Mouse (Mus musculus) midbrain, embryonic 16.5 days (tissue): ENCODE measurements around the gene Eps15. TPM values are rescaled to one million over a fixed set of nuclear protein-coding genes. Genes with fewer than 3 reads are reported as not detected.
A peak's percentile ranks its signal among the peaks of the same experiment; 100 is the strongest.

ENCODE experiments used
- ATAC-seq: fragments of 200-750 bp; cut with Nextera tagmentation; 2 replicates; pipeline ENCODE4 v1.8.0; 2017; ENCODE audit warnings: moderate TSS enrichment
- H3K27ac ChIP-seq: fragments of 300-500 bp; sonication (generic); 2 replicates; pipeline ENCODE4 v1.5.1; 2014; ENCODE audit warnings: mild to moderate bottlenecking, low read length, mixed read lengths
- H3K27me3 ChIP-seq: fragments of 300-500 bp; sonication (generic); 2 replicates; pipeline ENCODE4 v1.6.1; 2014; ENCODE audit warnings: low read depth, low read length, mixed read lengths; ENCODE audit not compliant: control insufficient read depth, insufficient read depth
- H3K36me3 ChIP-seq: fragments of 300-500 bp; sonication (generic); 2 replicates; pipeline ENCODE4 v1.6.1; 2014; ENCODE audit warnings: mild to moderate bottlenecking, low read length, moderate library complexity, mixed read lengths; ENCODE audit not compliant: control insufficient read depth, insufficient read depth
- H3K4me1 ChIP-seq: fragments of 300-500 bp; sonication (generic); 2 replicates; pipeline ENCODE4 v1.6.1; 2014; ENCODE audit warnings: mild to moderate bottlenecking, low read length, mixed read lengths; ENCODE audit not compliant: control insufficient read depth, insufficient read depth
- H3K4me2 ChIP-seq: fragments of 300-500 bp; sonication (generic); 2 replicates; pipeline ENCODE4 v1.6.1; 2014; ENCODE audit warnings: mild to moderate bottlenecking, low read length, mixed read lengths
- H3K4me3 ChIP-seq: fragments of 300-500 bp; sonication (generic); 2 replicates; pipeline ENCODE4 v1.5.1; 2014; ENCODE audit warnings: low read depth, mild to moderate bottlenecking, low read length, moderate library complexity, mixed read lengths
- H3K9ac ChIP-seq: fragments of 300-500 bp; sonication (generic); 2 replicates; pipeline ENCODE4 v1.6.1; 2014; ENCODE audit warnings: low read depth, low read length, mixed read lengths
- H3K9me3 ChIP-seq: fragments of 300-500 bp; sonication (generic); replicated peaks from 2 replicates; pipeline ENCODE4 v1.6.1; 2014; ENCODE audit warnings: mild to moderate bottlenecking, low read length, mixed read lengths; ENCODE audit not compliant: control insufficient read depth, poor library complexity, severe bottlenecking
- WGBS: fragments of 180-500 bp; shearing (Covaris S2); extraction: QIAGEN DNeasy Blood & Tissue Kit; methylation state at CpG from one replicate; pipeline ENCODE4 v1.1.7; 2014; 5-methylcytosine and 5-hydroxymethylcytosine counted together
- polyA plus RNA-seq: library from polyadenylated mRNA; unstranded; fragments of >200 nt; fragmentation: Nextera tagmentation; extraction: Ambion mirVana; gene quantifications from 2 replicates; pipeline ENCODE4 v1.2.1, GENCODE M21; 2015

The Eps15 gene
- 67.8 and 69.5 TPM in 2 replicates for polyA plus RNA-seq

DNA sequence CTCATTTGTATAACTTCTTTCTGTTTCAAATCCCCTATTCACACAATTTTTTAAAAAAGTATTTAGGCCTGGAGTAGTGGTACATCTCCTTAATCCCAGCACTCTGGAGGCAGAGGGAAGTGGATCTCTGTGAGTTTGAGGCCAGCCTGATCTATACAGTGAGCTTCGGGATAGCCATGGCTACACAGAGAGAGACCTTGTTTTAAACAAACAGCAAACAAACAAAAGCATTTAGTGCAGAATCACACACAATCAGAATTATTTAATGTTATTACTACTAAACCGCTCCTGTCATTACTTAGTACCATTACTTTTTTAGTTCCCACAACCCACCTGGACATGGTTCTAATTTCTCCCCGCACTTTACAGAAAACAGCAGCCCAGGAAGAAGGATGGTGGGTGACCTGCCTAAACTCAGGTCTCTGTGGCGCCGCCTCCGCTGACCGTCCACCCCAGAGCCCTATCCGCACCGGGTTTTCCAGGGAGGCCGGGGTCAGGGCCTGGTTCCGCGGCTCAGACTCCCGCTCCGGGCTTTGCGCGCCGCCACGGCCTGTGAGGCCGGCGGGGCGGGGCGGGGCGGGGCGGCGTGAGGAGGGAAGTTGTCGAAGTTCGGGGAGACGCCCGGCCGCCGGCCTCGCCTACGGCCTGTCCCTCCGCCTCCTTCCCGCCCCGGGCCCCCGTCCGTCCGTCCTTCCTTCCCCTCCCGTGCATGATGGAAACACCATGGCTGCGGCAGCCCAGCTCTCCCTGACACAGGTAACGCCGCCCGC, at the start of gene Eps15:
Gene Eps15, plus strand, starts transcription at position 580 of the 770 bp plus-strand sequence.
- ATAC-seq, result peak; percentile 95
- Histone ChIP-seq H3K27me3 (no peaks in the 10 kb centered on the region), H3K9ac (peak within 1 kb of the TSS; percentile 77), H3K9me3 (no peaks in the 10 kb centered on the region), H3K4me3 (peak within 1 kb of the TSS; percentile 84), H3K27ac (no peak within 1 kb of the TSS; the same call in 1 of the 2 replicates), H3K4me1 (no peaks in the 10 kb centered on the region), H3K4me2 (peak within 1 kb of the TSS; percentile 74), H3K36me3 (no peaks in the 10 kb centered on the region)
- WGBS, result 3% methylated on average over 38 of the region's 44 CpGs

DNA sequence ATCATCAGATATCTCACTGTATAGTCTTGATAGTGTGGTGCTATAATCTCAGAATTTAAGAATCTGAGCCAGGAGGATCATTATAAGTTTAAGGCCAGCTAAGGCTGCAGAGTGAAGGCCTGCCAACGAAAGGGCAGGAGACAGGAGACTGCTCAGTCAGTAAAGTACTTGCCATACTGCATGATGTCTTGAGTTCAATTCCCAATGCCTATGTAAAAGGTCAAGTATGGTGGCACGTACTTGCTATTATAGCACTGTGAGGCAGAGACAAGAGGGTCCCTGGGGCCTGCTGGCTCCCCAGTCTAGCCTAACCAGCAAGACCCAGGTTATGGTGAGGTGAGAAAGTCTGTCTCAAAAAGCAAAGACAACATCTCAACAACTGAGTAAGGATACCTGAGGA, 45.9 kb upstream of the Eps15 start, which contains the start of gene Calr4:
Gene Calr4, plus strand, starts transcription at position 301 of the 400 bp plus-strand sequence.
- WGBS, result 83% methylated on average over 2 of the region's 2 CpGs
- H3K27ac ChIP-seq, result no peak within 1 kb of the TSS
- H3K27me3 ChIP-seq, result no peaks in the 10 kb centered on the region

DNA sequence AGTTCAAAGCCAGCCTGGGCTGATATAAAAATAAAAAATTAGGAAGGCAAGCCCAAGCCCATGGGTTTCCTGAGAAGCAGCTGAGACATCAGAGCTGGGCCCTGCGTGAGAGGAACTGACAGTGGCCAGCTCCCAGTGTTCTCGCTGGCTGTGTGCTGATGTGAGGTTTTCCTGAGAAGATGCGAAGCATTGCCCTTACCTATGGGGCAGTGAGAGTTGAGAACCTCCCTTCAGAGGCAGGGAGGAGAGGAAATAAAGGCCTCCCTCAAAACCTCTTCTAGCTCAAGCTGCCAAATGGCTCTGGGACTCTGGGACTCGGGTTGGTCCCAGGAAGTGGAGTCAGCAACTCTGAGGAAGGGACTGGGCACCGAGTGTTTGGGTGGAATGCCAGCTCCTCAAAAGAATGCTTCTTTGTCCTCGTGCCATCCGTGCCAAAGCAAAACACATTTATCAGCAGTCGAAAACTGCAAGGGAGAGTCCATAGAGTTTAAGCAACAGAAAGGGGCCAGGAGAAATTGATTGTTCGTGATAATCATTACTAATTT, 45.2 kb upstream of the Eps15 start:
- Histone ChIP-seq H3K4me2 (no peak overlapping the region), H3K9me3 (no peaks in the 10 kb centered on the region), H3K4me1 (peaks cover 8% of the 10 kb centered on the region; the same call in 1 of the 2 replicates), H3K27me3 (no peaks in the 10 kb centered on the region), H3K36me3 (no peaks in the 10 kb centered on the region), H3K4me3 (no peak overlapping the region), H3K27ac (no peak overlapping the region), H3K9ac (no peak overlapping the region)
- WGBS, result 73% methylated on average over 9 of the region's 9 CpGs
- ATAC-seq, result no peak

More for the DNA sequence above, 45.9 kb upstream of the Eps15 start, which contains the start of gene Calr4:
- ATAC-seq, result no peak
- Histone ChIP-seq H3K4me1 (peaks cover 8% of the 10 kb centered on the region; the same call in 1 of the 2 replicates), H3K36me3 (no peaks in the 10 kb centered on the region), H3K4me3 (no peak within 1 kb of the TSS), H3K9me3 (no peaks in the 10 kb centered on the region), H3K4me2 (no peak within 1 kb of the TSS), H3K9ac (no peak within 1 kb of the TSS)

DNA sequence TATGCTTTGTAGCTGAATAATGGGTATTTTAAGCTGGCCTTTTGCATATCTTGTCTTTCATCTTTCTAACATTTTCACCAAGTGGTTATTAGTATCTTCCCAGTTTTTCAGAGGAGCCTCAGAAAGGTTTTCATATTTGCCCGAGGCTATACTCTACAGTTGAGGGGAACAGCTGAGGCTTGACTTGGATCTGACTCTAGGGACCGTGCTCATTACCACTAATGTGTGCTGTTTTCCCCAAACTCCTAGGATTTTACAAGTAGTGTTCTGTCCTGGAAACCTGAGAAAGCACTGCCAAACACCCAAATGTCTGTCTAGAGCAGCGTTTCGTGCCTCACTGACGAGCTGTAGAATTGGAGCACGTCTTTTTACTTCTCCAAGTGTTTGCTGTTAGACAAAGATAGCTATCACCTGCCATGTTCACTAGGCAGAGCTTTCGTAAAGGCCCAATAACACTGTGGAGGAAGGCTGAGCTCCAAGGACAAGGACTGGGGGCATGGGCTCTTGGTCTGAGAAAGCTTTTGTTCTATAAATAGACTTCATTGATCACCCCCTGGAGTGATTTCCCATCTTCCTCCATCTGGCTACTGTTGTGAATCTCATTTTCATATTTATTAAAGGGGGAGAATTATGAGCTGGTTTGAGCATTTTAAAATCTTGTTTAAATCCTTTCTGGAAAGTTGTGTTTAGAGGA, 43.7 kb upstream of the Eps15 start:
- H3K9me3 ChIP-seq, result no peaks in the 10 kb centered on the region
- H3K4me3 ChIP-seq, result no peak overlapping the region
- H3K4me1 ChIP-seq, result peaks cover 8% of the 10 kb centered on the region; the same call in 1 of the 2 replicates
- 49% methylated on average over 7 of the region's 7 CpGs for WGBS
- H3K36me3 ChIP-seq, result no peaks in the 10 kb centered on the region
- peak overlapping the region; percentile 22; the same call in 1 of the 2 replicates for H3K27ac ChIP-seq
- ATAC-seq, result no peak
- no peak overlapping the region for H3K9ac ChIP-seq
- H3K4me2 ChIP-seq, result no peak overlapping the region
- no peaks in the 10 kb centered on the region for H3K27me3 ChIP-seq

DNA sequence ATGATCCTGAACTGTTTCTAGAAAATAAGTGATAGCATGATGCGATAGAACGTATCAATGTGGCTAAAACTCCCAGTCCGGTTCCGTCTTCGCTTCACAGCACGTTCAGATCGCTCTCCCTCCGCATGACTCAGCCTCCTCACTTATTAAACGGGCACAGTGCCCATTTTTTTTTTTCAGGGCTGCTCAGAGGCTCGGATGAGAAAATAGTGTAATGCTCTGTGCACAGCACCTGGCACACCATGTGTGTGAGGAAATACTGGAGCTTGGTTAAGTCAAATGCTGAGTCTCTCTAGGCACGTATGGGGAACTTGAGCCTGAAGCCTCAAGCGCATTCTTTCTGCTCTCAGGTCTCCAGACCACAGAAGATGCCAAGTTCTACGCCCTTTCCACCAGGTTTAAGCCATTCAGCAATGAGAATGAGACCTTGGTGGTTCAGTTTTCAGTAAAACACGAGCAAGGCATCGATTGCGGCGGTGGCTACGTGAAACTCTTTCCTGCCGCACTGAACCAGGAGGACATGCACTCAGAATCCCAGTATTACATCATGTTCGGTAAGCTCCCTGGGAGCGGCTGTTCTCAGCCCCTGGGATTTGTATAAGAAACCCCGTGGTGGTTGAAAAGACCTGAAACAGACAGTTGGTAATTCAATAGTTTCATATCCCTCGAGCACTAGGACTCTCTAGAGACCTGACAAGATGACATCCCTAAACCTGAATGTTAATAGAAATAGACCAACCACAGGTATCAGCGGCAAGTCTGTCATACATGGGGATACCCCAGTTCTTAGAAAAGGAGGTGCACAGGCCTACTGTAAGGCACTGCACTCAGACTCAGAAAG, 41.4 kb upstream of the Eps15 start:
- WGBS, result 79% methylated on average over 24 of the region's 24 CpGs
- no peak for ATAC-seq

DNA sequence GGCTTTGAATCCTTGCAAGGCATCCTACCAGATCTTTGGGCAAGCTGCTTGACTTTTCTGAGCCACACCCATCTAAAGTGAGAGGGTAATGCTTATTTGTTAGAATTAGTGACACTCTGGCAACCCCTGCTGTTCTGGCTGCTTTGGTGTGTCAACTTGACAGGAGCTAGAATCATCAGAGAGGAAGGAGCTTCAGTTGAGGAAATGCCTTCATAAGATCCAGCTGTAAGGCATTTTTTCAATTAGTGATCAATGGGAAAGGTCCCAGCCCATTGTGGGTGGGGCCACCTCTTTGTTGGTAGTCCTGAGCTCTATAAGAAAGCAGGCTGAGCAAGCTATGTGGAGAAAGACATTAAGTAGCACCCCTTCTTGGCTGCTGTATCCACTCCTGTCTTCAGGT, 38.8 kb upstream of the Eps15 start:
- ATAC-seq, result no peak
- Histone ChIP-seq H3K4me3 (no peak overlapping the region), H3K36me3 (no peaks in the 10 kb centered on the region), H3K27ac (no peak overlapping the region), H3K9me3 (no peaks in the 10 kb centered on the region), H3K27me3 (no peaks in the 10 kb centered on the region), H3K4me1 (peaks cover 8% of the 10 kb centered on the region; the same call in 1 of the 2 replicates), H3K9ac (no peak overlapping the region), H3K4me2 (no peak overlapping the region)

More for the DNA sequence above, 41.4 kb upstream of the Eps15 start:
- Histone ChIP-seq H3K9me3 (no peaks in the 10 kb centered on the region), H3K36me3 (no peaks in the 10 kb centered on the region), H3K9ac (no peak overlapping the region), H3K4me3 (no peak overlapping the region), H3K4me2 (no peak overlapping the region), H3K27me3 (no peaks in the 10 kb centered on the region), H3K4me1 (peaks cover 8% of the 10 kb centered on the region; the same call in 1 of the 2 replicates), H3K27ac (no peak overlapping the region)

DNA sequence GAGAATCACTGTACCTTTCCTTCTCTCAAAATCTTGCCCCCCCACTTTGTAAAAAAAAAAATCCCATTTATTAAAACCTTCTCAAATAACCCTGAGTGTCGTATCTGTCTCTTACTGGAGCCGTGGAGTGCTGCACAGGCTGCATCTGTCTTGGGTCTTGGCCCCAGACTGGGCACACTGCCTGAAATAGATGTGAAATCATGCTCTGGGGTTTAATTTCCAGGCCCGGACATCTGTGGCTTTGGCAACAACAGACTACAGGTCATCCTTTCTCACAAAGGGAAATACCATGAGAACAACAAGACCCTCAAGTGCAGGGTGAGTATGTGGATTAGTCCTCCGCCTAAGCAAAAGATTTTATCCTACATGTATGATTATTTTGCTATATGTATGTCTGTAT, 38.1 kb upstream of the Eps15 start:
- no peak overlapping the region for H3K4me3 ChIP-seq
- no peaks in the 10 kb centered on the region for H3K27me3 ChIP-seq
- WGBS, result 67% methylated on average over 4 of the region's 4 CpGs
- H3K9me3 ChIP-seq, result no peaks in the 10 kb centered on the region
- no peak overlapping the region for H3K9ac ChIP-seq
- no peak for ATAC-seq
- H3K36me3 ChIP-seq, result no peaks in the 10 kb centered on the region
- no peak overlapping the region for H3K27ac ChIP-seq
- 0 out of 2 replicates have a peak, but pooled peaks cover 1% of the 10 kb centered on the region for H3K4me1 ChIP-seq
- no peak overlapping the region for H3K4me2 ChIP-seq

DNA sequence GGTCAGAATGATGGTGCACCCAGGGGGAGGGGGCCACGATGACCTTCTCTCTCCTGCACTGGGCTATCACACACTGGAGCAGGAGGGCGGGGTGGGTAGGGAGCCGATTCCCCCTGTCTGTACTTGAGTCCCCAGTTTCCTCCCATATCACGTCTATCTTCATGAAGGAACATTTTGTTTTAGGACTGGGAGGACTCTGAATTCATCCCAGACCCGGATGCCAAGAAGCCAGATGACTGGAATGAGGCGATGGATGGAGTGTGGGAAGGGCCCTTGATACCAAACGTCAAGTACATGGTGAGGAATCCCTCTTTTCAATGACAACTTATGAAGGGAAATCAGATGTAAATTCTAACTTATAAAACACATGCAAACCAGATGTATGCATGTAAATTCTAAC, 35.6 kb upstream of the Eps15 start:
- Histone ChIP-seq H3K4me2 (no peak overlapping the region), H3K4me1 (no peaks in the 10 kb centered on the region), H3K4me3 (no peak overlapping the region), H3K9me3 (no peaks in the 10 kb centered on the region), H3K27ac (no peak overlapping the region), H3K9ac (no peak overlapping the region), H3K27me3 (no peaks in the 10 kb centered on the region), H3K36me3 (no peaks in the 10 kb centered on the region)
- WGBS, result 89% methylated on average over 7 of the region's 7 CpGs
- ATAC-seq, result no peak
